ENCODE assay signal across 8 mouse cellular contexts in genomic region chrX:152147451-152148116, GRCm38 (mm10). TPM values are rescaled to one million over a fixed set of nuclear protein-coding genes. Genes with fewer than 3 reads are reported as not detected.
DNase-seq lines count a peak whose midpoint lies in the region; ATAC-seq and TF ChIP-seq lines count a peak whose summit lies in the region.

No protein-coding gene starts in this region.

- H3K27me3 ChIP-seq in C2C12 (ENCODE audit: control insufficient read depth, insufficient read depth, insufficient read length) = no peaks in the 10 kb centered on the region
- peaks cover 48% of the 10 kb centered on the region for H3K27me3 ChIP-seq in heart, embryonic 15.5 days
- H3K27me3 ChIP-seq in liver, embryonic 13.5 days = peaks cover 52% of the 10 kb centered on the region
- peaks cover 55% of the 10 kb centered on the region for H3K27me3 ChIP-seq in neural tube, embryonic 11.5 days (ENCODE audit: control insufficient read depth, insufficient read depth, low read length)

- H3K4me3 ChIP-seq in C2C12 (ENCODE audit: insufficient read depth, poor library complexity, severe bottlenecking) = no peak overlapping the region
- H3K4me3 ChIP-seq in bone marrow, adult 2 months (replicated peaks; ENCODE audit: control insufficient read depth, low read depth, low read length) = no peak overlapping the region
- no peak overlapping the region for H3K4me3 ChIP-seq in embryonic fibroblast, embryonic 13.5 days (ENCODE audit: insufficient read depth, low read length)
- H3K4me3 ChIP-seq in heart, embryonic 15.5 days = 0 out of 2 replicates have a peak overlapping the region, but pooled peaks have one; percentile 1
- no peak overlapping the region for H3K4me3 ChIP-seq in liver, embryonic 13.5 days (replicated peaks)
- H3K4me3 ChIP-seq in neural tube, embryonic 11.5 days (ENCODE audit: low read depth, low read length) = no peak overlapping the region

- H3K4me1 ChIP-seq in bone marrow, adult 2 months (ENCODE audit: control insufficient read depth, insufficient read depth, low read length) = no peaks in the 10 kb centered on the region
- no peaks in the 10 kb centered on the region for H3K4me1 ChIP-seq in embryonic fibroblast, embryonic 13.5 days (ENCODE audit: control insufficient read depth, insufficient read depth, low read length)
- peaks cover 21% of the 10 kb centered on the region for H3K4me1 ChIP-seq in heart, embryonic 15.5 days (replicated peaks)
- no peaks in the 10 kb centered on the region for H3K4me1 ChIP-seq in liver, embryonic 13.5 days (replicated peaks)
- no peaks in the 10 kb centered on the region for H3K4me1 ChIP-seq in neural tube, embryonic 11.5 days (ENCODE audit: control insufficient read depth, insufficient read depth, low read length)

- no peak for TF ChIP-seq POLR2A in bone marrow, adult 2 months (IDR thresholded peaks at IDR 0.05; ENCODE audit: borderline replicate concordance, control insufficient read depth, low read depth, low read length)
- no peak for TF ChIP-seq POLR2A in embryonic fibroblast, embryonic 13.5 days (IDR thresholded peaks at IDR 0.05; ENCODE audit: low read depth, low read length)

- TF ChIP-seq CTCF in C2C12 (IDR thresholded peaks at IDR 0.05; ENCODE audit: control insufficient read depth, insufficient read depth, insufficient read length) = peak; percentile 37
- TF ChIP-seq CTCF in bone marrow, adult 2 months (IDR thresholded peaks at IDR 0.05; ENCODE audit: control insufficient read depth, insufficient read depth, low read length) = peak; percentile 64
- TF ChIP-seq CTCF in embryonic fibroblast, embryonic 13.5 days (IDR thresholded peaks at IDR 0.05; ENCODE audit: borderline replicate concordance, insufficient read depth, low read length) = peak; percentile 43; the same call in 1 of the 2 replicates

- 0 out of 2 replicates have a peak, but pooled peaks have one; percentile 32 for ATAC-seq in heart, embryonic 15.5 days (replicated peaks; ENCODE audit: insufficient number of reproducible peaks, insufficient read depth, low FRiP score, low read depth)
- no peak for ATAC-seq in liver, embryonic 13.5 days (ENCODE audit: low read depth)
- peak; percentile 70 for ATAC-seq in neural tube, embryonic 11.5 days (ENCODE audit: insufficient read depth, low FRiP score, low TSS enrichment)

- 0 out of 2 replicates have a peak overlapping the region, but pooled peaks have one; percentile 10 for H3K4me2 ChIP-seq in heart, embryonic 15.5 days
- no peak overlapping the region for H3K4me2 ChIP-seq in liver, embryonic 13.5 days
- no peak overlapping the region for H3K4me2 ChIP-seq in neural tube, embryonic 11.5 days (ENCODE audit: low read depth)

- DNase-seq in kidney, postnatal 10 days = peak; percentile 80
- DNase-seq in liver, embryonic 13.5 days = peak; percentile 5
- DNase-seq in neural tube, embryonic 11.5 days (ENCODE audit: low spot score) = peak; percentile 60
- DNase-seq in testis, postnatal 10 days (ENCODE audit: low spot score) = peak; percentile 71

- no peaks in the 10 kb centered on the region for H3K36me3 ChIP-seq in C2C12 (ENCODE audit: control insufficient read depth, insufficient read depth)
- no peaks in the 10 kb centered on the region for H3K36me3 ChIP-seq in heart, embryonic 15.5 days
- H3K36me3 ChIP-seq in liver, embryonic 13.5 days = no peaks in the 10 kb centered on the region
- H3K36me3 ChIP-seq in neural tube, embryonic 11.5 days (ENCODE audit: control insufficient read depth, insufficient read depth, low read length) = no peaks in the 10 kb centered on the region

- no peaks in the 10 kb centered on the region for H3K79me3 ChIP-seq in C2C12 (ENCODE audit: low read depth)

- no peak overlapping the region for H3K27ac ChIP-seq in bone marrow, adult 2 months (ENCODE audit: control insufficient read depth, insufficient read depth, low read depth, low read length, poor library complexity)
- no peak overlapping the region for H3K27ac ChIP-seq in embryonic fibroblast, embryonic 13.5 days (ENCODE audit: insufficient read depth, low read length)
- no peak overlapping the region; the same call in 1 of the 2 replicates for H3K27ac ChIP-seq in heart, embryonic 15.5 days
- H3K27ac ChIP-seq in liver, embryonic 13.5 days = no peak overlapping the region
- H3K27ac ChIP-seq in neural tube, embryonic 11.5 days (ENCODE audit: low read depth, low read length) = no peak overlapping the region

- H3K79me2 ChIP-seq in C2C12 (ENCODE audit: control insufficient read depth, insufficient read depth) = no peaks in the 10 kb centered on the region

- no peak overlapping the region for H3K9ac ChIP-seq in heart, embryonic 15.5 days
- no peak overlapping the region for H3K9ac ChIP-seq in liver, embryonic 13.5 days
- no peak overlapping the region for H3K9ac ChIP-seq in neural tube, embryonic 11.5 days (ENCODE audit: low read length)

- H3K9me3 ChIP-seq in heart, embryonic 15.5 days (replicated peaks) = no peaks in the 10 kb centered on the region
- no peaks in the 10 kb centered on the region for H3K9me3 ChIP-seq in liver, embryonic 13.5 days (replicated peaks)
- no peaks in the 10 kb centered on the region for H3K9me3 ChIP-seq in neural tube, embryonic 11.5 days (ENCODE audit: control insufficient read depth, low read length)

- WGBS in bone marrow, adult 2 months = 38% methylated on average over 5 of the region's 5 CpGs
- 42% methylated on average over 5 of the region's 5 CpGs for WGBS in heart, embryonic 15.5 days
- WGBS in liver, embryonic 13.5 days (ENCODE audit: insufficient replicate concordance) = 29% methylated on average over 5 of the region's 5 CpGs
- 37% methylated on average over 5 of the region's 5 CpGs for WGBS in neural tube, embryonic 11.5 days

- H3ac ChIP-seq in C2C12 (ENCODE audit: control insufficient read depth, insufficient read length, low read depth) = no peak overlapping the region

TF ChIP-seq in C2C12, 6 proteins besides CTCF, POLR2A, EP300 and RAD21:
- TF ChIP-seq MYOG (IDR thresholded peaks at IDR 0.05; ENCODE audit: control insufficient read depth, extremely low read depth, insufficient read length) (no peak), CEBPB (IDR thresholded peaks at IDR 0.05; ENCODE audit: low read depth) (no peak), MYOD1 (IDR thresholded peaks at IDR 0.05; ENCODE audit: control insufficient read depth, insufficient read length, low read depth) (no peak), FOSL1 (IDR thresholded peaks at IDR 0.05; ENCODE audit: insufficient read depth, low read length, poor library complexity, severe bottlenecking) (no peak), USF1 (IDR thresholded peaks at IDR 0.05; ENCODE audit: low read depth) (no peak), MAX (IDR thresholded peaks at IDR 0.05) (no peak)

RNA-seq across cellular contexts. Expression of gene Iqsec2, which starts 3.5 kb away (rescaled TPM):
- polyA plus RNA-seq in C2C12 (2012; fragmentation: generic; extraction: Trizol) = 6.9 TPM
- 3.6 and 4.4 TPM in 2 replicates for polyA plus RNA-seq in bone marrow, adult 2 months (2011; ENCODE audit: insufficient read depth, insufficient read length, low replicate concordance, missing spikeins)
- polyA plus RNA-seq in embryonic fibroblast, embryonic 13.5 days (2011; ENCODE audit: insufficient read length, low read depth, missing spikeins) = 10.1 and 11.9 TPM in 2 replicates
- polyA plus RNA-seq in heart, embryonic 15.5 days (2015; fragmentation: Nextera tagmentation; extraction: Ambion mirVana) = 39.9 and 44.0 TPM in 2 replicates
- 0.51 and 0.60 TPM in 2 replicates for polyA plus RNA-seq in liver, embryonic 13.5 days (2015; fragmentation: Nextera tagmentation; extraction: Ambion mirVana)
- polyA plus RNA-seq in neural tube, embryonic 11.5 days (2014; fragmentation: Nextera tagmentation; extraction: Ambion mirVana) = 0.94 and 1.8 TPM in 2 replicates

Comparison
In these comparisons a context has a peak if more than half of its experiments do, and no peak if none do; other contexts are left out.
1. DNase-seq: peak in every context shown above with its lines; median percentile 80 in kidney, postnatal 10 days; 71 in testis, postnatal 10 days; 60 in neural tube, embryonic 11.5 days; 5 in liver, embryonic 13.5 days.